Mouse (Mus musculus) common myeloid progenitor, adult 5-6 weeks (primary cell): ENCODE data around the gene Sfmbt1. TPM values are rescaled to one million over a fixed set of nuclear protein-coding genes. Genes with fewer than 3 reads are reported as not detected.
"Not testable (repeated sequence)": the region's sequence is repeated elsewhere in the genome, so short reads cannot be mapped to it uniquely, and the experiment has no call there.

Experiments
- ATAC-seq: replicated peaks from 2 replicates; pipeline ENCODE4 v1.8.0; 2016; ENCODE audit warnings: low read depth, mild to moderate bottlenecking, moderate TSS enrichment, inconsistent platforms; ENCODE audit not compliant: poor library complexity, severe bottlenecking
- total RNA-seq: library from RNA; stranded (forward); fragments of 200-1000, 187-1606 nt; gene quantifications from 2 replicates; pipeline ENCODE4 v1.2.3, GENCODE M21; 2017

Sfmbt1 gene
- total RNA-seq, 1 experiment from 2014 or later, result 18.9 TPM

- ATAC-seq, result peak; percentile 30; the same call in 1 of the 2 replicates
Observed at GRCm38 (mm10) chr14:30716051-30716952, 1.7 kb downstream of the Sfmbt1 start.

GRCm38 (mm10) chr14:30716953-30717285, 2.3 kb downstream of the Sfmbt1 start:
- no peak for ATAC-seq

GRCm38 (mm10) chr14:30718696-30719095, 4.0 kb downstream of the Sfmbt1 start:
- ATAC-seq, result not testable (repeated sequence)

- no peak for ATAC-seq
Observed at GRCm38 (mm10) chr14:30719514-30719913, 4.9 kb downstream of the Sfmbt1 start.

- ATAC-seq, result no peak
Observed at GRCm38 (mm10) chr14:30721850-30722249, 7.2 kb downstream of the Sfmbt1 start.

GRCm38 (mm10) chr14:30722406-30722805, 7.8 kb downstream of the Sfmbt1 start:
- no peak for ATAC-seq

- no peak for ATAC-seq
Observed at GRCm38 (mm10) chr14:30731896-30732295, 17.2 kb downstream of the Sfmbt1 start.

GRCm38 (mm10) chr14:30734665-30735064, 20.0 kb downstream of the Sfmbt1 start:
- ATAC-seq, result no peak

- ATAC-seq, result no peak
Observed at GRCm38 (mm10) chr14:30735810-30736209, 21.2 kb downstream of the Sfmbt1 start.

- ATAC-seq, result no peak
Observed at GRCm38 (mm10) chr14:30736413-30736812, 21.8 kb downstream of the Sfmbt1 start.

- ATAC-seq, result no peak
Observed at GRCm38 (mm10) chr14:30743891-30744290, 29.2 kb downstream of the Sfmbt1 start.

GRCm38 (mm10) chr14:30746160-30746559, 31.5 kb downstream of the Sfmbt1 start:
- ATAC-seq, result no peak

- ATAC-seq, result no peak
Observed at GRCm38 (mm10) chr14:30757239-30757638, 42.6 kb downstream of the Sfmbt1 start.

- peak; percentile 80 for ATAC-seq
Observed at GRCm38 (mm10) chr14:30761211-30761610, 46.6 kb downstream of the Sfmbt1 start.

GRCm38 (mm10) chr14:30762131-30762903, 47.7 kb downstream of the Sfmbt1 start:
- no peak for ATAC-seq

- ATAC-seq, result peak; percentile 52; the same call in 1 of the 2 replicates
Observed at GRCm38 (mm10) chr14:30762904-30763568, 48.4 kb downstream of the Sfmbt1 start.

- ATAC-seq, result no peak
Observed at GRCm38 (mm10) chr14:30784614-30785013, 70.0 kb downstream of the Sfmbt1 start.

- ATAC-seq, result no peak
Observed at GRCm38 (mm10) chr14:30789471-30789870, 74.8 kb downstream of the Sfmbt1 start.

- no peak for ATAC-seq
Observed at GRCm38 (mm10) chr14:30792871-30793270, 78.2 kb downstream of the Sfmbt1 start.

GRCm38 (mm10) chr14:30801756-30802155, 87.1 kb downstream of the Sfmbt1 start:
- no peak for ATAC-seq

- ATAC-seq, result no peak
Observed at GRCm38 (mm10) chr14:30821136-30821535, 106.5 kb downstream of the Sfmbt1 start.
